Mouse (Mus musculus): Measurements from ENCODE around the gene Gca. TPM values are rescaled to one million over a fixed set of nuclear protein-coding genes. Genes with fewer than 3 reads are reported as not detected.

The Gca gene
- polyA plus RNA-seq, 1 experiment from 2014 or later, result 6.8 TPM

Other genes starting within 250 kb of the Gca start
- gene Gcg, start 180.6 kb upstream of the Gca start, polyA plus RNA-seq (2015; fragmentation: Nextera tagmentation; extraction: Ambion mirVana), result 50.2 and 54.8 TPM in 2 replicates
- 17.1 and 18.4 TPM in 2 replicates for gene Fap, start 90.2 kb upstream of the Gca start, polyA plus RNA-seq (2015; fragmentation: Nextera tagmentation; extraction: Ambion mirVana)
- gene Ifih1, start 18.0 kb upstream of the Gca start, polyA plus RNA-seq (2015; fragmentation: Nextera tagmentation; extraction: Ambion mirVana), result 4.3 and 4.8 TPM in 2 replicates

Data from stomach, embryonic 16.5 days (tissue).